Mouse (Mus musculus) lung, adult 2 months (tissue): ENCODE results near the gene Olfr237-ps1. TPM values are rescaled to one million over a fixed set of nuclear protein-coding genes. Genes with fewer than 3 reads are reported as not detected.
"Not testable (repeated sequence)": the region's sequence is repeated elsewhere in the genome, so short reads cannot be mapped to it uniquely, and the experiment has no call there.

ENCODE experiments used
- DNase-seq: peaks from one replicate; pipeline ENCODE4 v3.0.0; 2022
- H3K4me1 ChIP-seq: fragments of 200-500 bp; 2 replicates; pipeline ENCODE4 v1.6.1; 2011; ENCODE audit warnings: low read length; ENCODE audit not compliant: control insufficient read depth, insufficient read depth
- H3K4me3 ChIP-seq: fragments of 200-500 bp; replicated peaks from 2 replicates; pipeline ENCODE3; 2011; ENCODE audit warnings: low read depth, mild to moderate bottlenecking, control low read depth, low read length; ENCODE audit errors: extremely low read depth
- CTCF ChIP-seq: fragments of 200-500 bp; IDR thresholded peaks from 2 replicates; pipeline ENCODE4 v1.5.1; 2011; ENCODE audit warnings: mild to moderate bottlenecking, low read length, control low read depth; ENCODE audit not compliant: insufficient read depth
- POLR2A ChIP-seq: fragments of 200-500 bp; IDR thresholded peaks from 2 replicates; pipeline ENCODE4 v1.6.1; 2011; ENCODE audit warnings: low read depth, mild to moderate bottlenecking, control low read depth, low read length, borderline replicate concordance; ENCODE audit errors: extremely low read depth
- WGBS: fragments of 180-500 bp; shearing (Covaris S2); methylation state at CpG from one replicate; pipeline ENCODE4 v1.1.7; 2018; 5-methylcytosine and 5-hydroxymethylcytosine counted together
- polyA plus RNA-seq: library from polyadenylated mRNA; depleted of rRNA; stranded (reverse); fragments of >200 nt; gene quantifications from 2 replicates; pipeline ENCODE4 v1.2.3, GENCODE M21; 2012; rRNA removed

The Olfr237-ps1 gene
- polyA plus RNA-seq: not detected in 2 replicates

GRCm38 (mm10) chr6:43146267-43146666 lies at the start of gene Olfr237-ps1:
Gene Olfr237-ps1, plus strand, starts transcription at chr6:43146567.
- not testable (repeated sequence) for H3K4me1 ChIP-seq, DNase-seq, H3K4me3 ChIP-seq
- 73% methylated on average over 2 of the region's 2 CpGs for WGBS

- WGBS: 88% methylated on average over 1 of the region's 1 CpGs
- H3K4me3 ChIP-seq, DNase-seq, H3K4me1 ChIP-seq: not testable (repeated sequence)
These were observed 40.3 kb upstream of the Olfr237-ps1 start, which contains the start of gene Olfr441 for GRCm38 (mm10) chr6:43106069-43106468. Gene Olfr441, plus strand, starts transcription at chr6:43106369.

GRCm38 (mm10) chr6:43159502-43159901 lies 13.1 kb downstream of the Olfr237-ps1 start:
- WGBS: 39% methylated on average over 1 of the region's 1 CpGs
- no peaks in the 10 kb centered on the region for H3K4me1 ChIP-seq
- DNase-seq: no peak
- no peak overlapping the region for H3K4me3 ChIP-seq
- TF ChIP-seq POLR2A: no peak
- no peak for TF ChIP-seq CTCF

- DNase-seq: no peak
- WGBS: 62% methylated on average over 3 of the region's 3 CpGs
- Histone ChIP-seq H3K4me1 (no peaks in the 10 kb centered on the region), H3K4me3 (no peak within 1 kb of the TSS)
- TF ChIP-seq POLR2A (no peak), CTCF (no peak)
These were observed 16.6 kb downstream of the Olfr237-ps1 start, which contains the start of gene Olfr437 for GRCm38 (mm10) chr6:43162982-43163381. Gene Olfr437, plus strand, starts transcription at chr6:43163282.

- no peak overlapping the region for H3K4me3 ChIP-seq
- H3K4me1 ChIP-seq: no peaks in the 10 kb centered on the region
- 91% methylated on average over 4 of the region's 4 CpGs for WGBS
- TF ChIP-seq CTCF (no peak), POLR2A (no peak)
- no peak for DNase-seq
These were observed 20.9 kb downstream of the Olfr237-ps1 start for GRCm38 (mm10) chr6:43167246-43167645.

- 52% methylated on average over 4 of the region's 4 CpGs for WGBS
- no peaks in the 10 kb centered on the region for H3K4me1 ChIP-seq
- no peak within 1 kb of the TSS for H3K4me3 ChIP-seq
- DNase-seq: no peak
- TF ChIP-seq POLR2A (no peak), CTCF (no peak)
These were observed 25.5 kb downstream of the Olfr237-ps1 start, which contains the start of gene Olfr13 for GRCm38 (mm10) chr6:43171840-43172239. Gene Olfr13, plus strand, starts transcription at chr6:43172140.

GRCm38 (mm10) chr6:43178129-43178528 lies 31.8 kb downstream of the Olfr237-ps1 start:
- 50% methylated on average over 1 of the region's 1 CpGs for WGBS
- no peak for DNase-seq
- no peak overlapping the region for H3K4me3 ChIP-seq

GRCm38 (mm10) chr6:43178584-43179501 lies 32.5 kb downstream of the Olfr237-ps1 start:
- no peak for TF ChIP-seq CTCF
- no peak for TF ChIP-seq POLR2A
- WGBS: 44% methylated on average over 6 of the region's 6 CpGs
- DNase-seq: no peak
- Histone ChIP-seq H3K4me1 (no peaks in the 10 kb centered on the region), H3K4me3 (no peak overlapping the region)

More at GRCm38 (mm10) chr6:43178129-43178528, 31.8 kb downstream of the Olfr237-ps1 start:
- TF ChIP-seq CTCF (no peak), POLR2A (no peak)
- no peaks in the 10 kb centered on the region for H3K4me1 ChIP-seq

- 40% methylated on average over 3 of the region's 3 CpGs for WGBS
- TF ChIP-seq POLR2A: no peak
- TF ChIP-seq CTCF: no peak
- no peak for DNase-seq
- no peak overlapping the region for H3K4me3 ChIP-seq
- no peaks in the 10 kb centered on the region for H3K4me1 ChIP-seq
These were observed 44.6 kb downstream of the Olfr237-ps1 start for GRCm38 (mm10) chr6:43190986-43191385.

GRCm38 (mm10) chr6:43196781-43197180 lies 50.4 kb downstream of the Olfr237-ps1 start, which contains the start of gene Olfr435:
Gene Olfr435, plus strand, starts transcription at chr6:43197146.
- Histone ChIP-seq H3K4me3 (no peak within 1 kb of the TSS), H3K4me1 (no peaks in the 10 kb centered on the region)
- no peak for DNase-seq
- TF ChIP-seq CTCF: no peak
- no peak for TF ChIP-seq POLR2A

- DNase-seq: no peak
- TF ChIP-seq POLR2A: no peak
- no peak for TF ChIP-seq CTCF
- no peak overlapping the region for H3K4me3 ChIP-seq
- no peaks in the 10 kb centered on the region for H3K4me1 ChIP-seq
- WGBS: 34% methylated on average over 3 of the region's 3 CpGs
These were observed 51.7 kb downstream of the Olfr237-ps1 start for GRCm38 (mm10) chr6:43198094-43198493.
